Mouse (Mus musculus): Measurements from ENCODE around the gene Yju2. TPM values are rescaled to one million over a fixed set of nuclear protein-coding genes. Genes with fewer than 3 reads are reported as not detected.
"Not testable (repeated sequence)": the region's sequence is repeated elsewhere in the genome, so short reads cannot be mapped to it uniquely, and the experiment has no call there.

Yju2 gene
- polyA plus RNA-seq (2012; rRNA removed), result 13.4 and 14.9 TPM in 2 replicates

- Histone ChIP-seq H3K27ac (ENCODE audit: insufficient read depth, low read length) (peak within 1 kb of the TSS; percentile 87), H3K4me3 (replicated peaks; ENCODE audit: insufficient read depth, low read depth, low read length) (peak within 1 kb of the TSS; percentile 89), H3K4me1 (ENCODE audit: control insufficient read depth, insufficient read depth, low read length) (peaks cover 14% of the 10 kb centered on the region), H3K27me3 (ENCODE audit: control insufficient read depth, insufficient read depth, low read length) (no peaks in the 10 kb centered on the region)
- WGBS, result under 1% methylated on average over 46 of the region's 46 CpGs
- DNase-seq, result peak; percentile 96 to 97
- TF ChIP-seq CTCF (IDR thresholded peaks at IDR 0.05; ENCODE audit: borderline replicate concordance, insufficient read depth, low read depth, low read length), result no peak
- TF ChIP-seq POLR2A (IDR thresholded peaks at IDR 0.05; ENCODE audit: borderline replicate concordance, insufficient read depth, low read length), result peak; percentile 68; the same call in 1 of the 2 replicates
Measured at GRCm38 (mm10) chr17:55958918-55959728, at the start of gene Yju2. TSS of gene Yju2 (plus strand) at chr17:55959099.

- no peaks in the 10 kb centered on the region for H3K27me3 ChIP-seq (ENCODE audit: control insufficient read depth, insufficient read depth, low read length)
- H3K27ac ChIP-seq (ENCODE audit: insufficient read depth, low read length), result peak overlapping the region; percentile 55
- peak; percentile 71 for DNase-seq
Measured at GRCm38 (mm10) chr17:55931553-55932502, 27.1 kb upstream of the Yju2 start.

GRCm38 (mm10) chr17:55932635-55933034, 26.3 kb upstream of the Yju2 start:
- no peak for TF ChIP-seq CTCF (IDR thresholded peaks at IDR 0.05; ENCODE audit: borderline replicate concordance, insufficient read depth, low read depth, low read length)
- no peak for TF ChIP-seq POLR2A (IDR thresholded peaks at IDR 0.05; ENCODE audit: borderline replicate concordance, insufficient read depth, low read length)

More at GRCm38 (mm10) chr17:55931553-55932502, 27.1 kb upstream of the Yju2 start:
- under 1% methylated on average over 33 of the region's 33 CpGs for WGBS
- Histone ChIP-seq H3K4me3 (replicated peaks; ENCODE audit: insufficient read depth, low read depth, low read length) (peak overlapping the region; percentile 82), H3K4me1 (ENCODE audit: control insufficient read depth, insufficient read depth, low read length) (no peaks in the 10 kb centered on the region)
- TF ChIP-seq CTCF (IDR thresholded peaks at IDR 0.05; ENCODE audit: borderline replicate concordance, insufficient read depth, low read depth, low read length) (peak; percentile 19; the same call in 1 of the 2 replicates), POLR2A (IDR thresholded peaks at IDR 0.05; ENCODE audit: borderline replicate concordance, insufficient read depth, low read length) (peak; percentile 46; the same call in 1 of the 2 replicates)

GRCm38 (mm10) chr17:55933191-55933590, 25.7 kb upstream of the Yju2 start:
- no peak overlapping the region for H3K27ac ChIP-seq (ENCODE audit: insufficient read depth, low read length)
- H3K27me3 ChIP-seq (ENCODE audit: control insufficient read depth, insufficient read depth, low read length), result no peaks in the 10 kb centered on the region
- DNase-seq, result no peak
- H3K4me3 ChIP-seq (replicated peaks; ENCODE audit: insufficient read depth, low read depth, low read length), result no peak overlapping the region
- no peaks in the 10 kb centered on the region for H3K4me1 ChIP-seq (ENCODE audit: control insufficient read depth, insufficient read depth, low read length)
- 96% methylated on average over 15 of the region's 15 CpGs for WGBS
- TF ChIP-seq POLR2A (IDR thresholded peaks at IDR 0.05; ENCODE audit: borderline replicate concordance, insufficient read depth, low read length) (no peak), CTCF (IDR thresholded peaks at IDR 0.05; ENCODE audit: borderline replicate concordance, insufficient read depth, low read depth, low read length) (no peak)

More at GRCm38 (mm10) chr17:55932635-55933034, 26.3 kb upstream of the Yju2 start:
- no peak overlapping the region for H3K27ac ChIP-seq (ENCODE audit: insufficient read depth, low read length)
- no peak for DNase-seq
- H3K4me3 ChIP-seq (replicated peaks; ENCODE audit: insufficient read depth, low read depth, low read length), result peak overlapping the region; percentile 69
- no peaks in the 10 kb centered on the region for H3K27me3 ChIP-seq (ENCODE audit: control insufficient read depth, insufficient read depth, low read length)
- no peaks in the 10 kb centered on the region for H3K4me1 ChIP-seq (ENCODE audit: control insufficient read depth, insufficient read depth, low read length)
- 66% methylated on average over 2 of the region's 2 CpGs for WGBS

GRCm38 (mm10) chr17:55944387-55944865, 14.5 kb upstream of the Yju2 start:
- not testable (repeated sequence) for H3K27me3 ChIP-seq (ENCODE audit: control insufficient read depth, insufficient read depth, low read length); DNase-seq; H3K4me1 ChIP-seq (ENCODE audit: control insufficient read depth, insufficient read depth, low read length)
- Histone ChIP-seq H3K27ac (ENCODE audit: insufficient read depth, low read length) (peak overlapping the region; percentile 95), H3K4me3 (replicated peaks; ENCODE audit: insufficient read depth, low read depth, low read length) (peak overlapping the region; percentile 51)
- 26% methylated on average over 10 of the region's 10 CpGs for WGBS

- peak overlapping the region; percentile 95 for H3K27ac ChIP-seq (ENCODE audit: insufficient read depth, low read length)
- peak; percentile 83 for TF ChIP-seq POLR2A (IDR thresholded peaks at IDR 0.05; ENCODE audit: borderline replicate concordance, insufficient read depth, low read length)
- H3K4me1 ChIP-seq (ENCODE audit: control insufficient read depth, insufficient read depth, low read length); H3K27me3 ChIP-seq (ENCODE audit: control insufficient read depth, insufficient read depth, low read length): not testable (repeated sequence)
- peak; percentile 96 to 98 for DNase-seq
- peak overlapping the region; percentile 71 for H3K4me3 ChIP-seq (replicated peaks; ENCODE audit: insufficient read depth, low read depth, low read length)
- WGBS, result under 1% methylated on average over 56 of the region's 56 CpGs
Measured at GRCm38 (mm10) chr17:55944866-55945682, 13.8 kb upstream of the Yju2 start.

GRCm38 (mm10) chr17:55945696-55946095, 13.2 kb upstream of the Yju2 start:
- DNase-seq, result peak; percentile 26 to 44

More at GRCm38 (mm10) chr17:55945696-55946095, 13.2 kb upstream of the Yju2 start:
- Histone ChIP-seq H3K27ac (ENCODE audit: insufficient read depth, low read length) (peak overlapping the region; percentile 93), H3K4me3 (replicated peaks; ENCODE audit: insufficient read depth, low read depth, low read length) (peak overlapping the region; percentile 71), H3K4me1 (ENCODE audit: control insufficient read depth, insufficient read depth, low read length) (no peaks in the 10 kb centered on the region), H3K27me3 (ENCODE audit: control insufficient read depth, insufficient read depth, low read length) (no peaks in the 10 kb centered on the region)
- 17% methylated on average over 5 of the region's 5 CpGs for WGBS
- no peak for TF ChIP-seq CTCF (IDR thresholded peaks at IDR 0.05; ENCODE audit: borderline replicate concordance, insufficient read depth, low read depth, low read length)
- TF ChIP-seq POLR2A (IDR thresholded peaks at IDR 0.05; ENCODE audit: borderline replicate concordance, insufficient read depth, low read length), result no peak
